Mouse (Mus musculus) olfactory bulb, adult 2 months (tissue): ENCODE measurements around the gene Pgm1. TPM values are rescaled to one million over a fixed set of nuclear protein-coding genes. Genes with fewer than 3 reads are reported as not detected.

Experiments
- H3K27ac ChIP-seq: fragments of 200-500 bp; 2 replicates; pipeline ENCODE4 v1.5.1; 2012; ENCODE audit warnings: low read depth, low read length; ENCODE audit not compliant: insufficient read depth
- H3K4me1 ChIP-seq: fragments of 200-500 bp; 2 replicates; pipeline ENCODE4 v1.6.1; 2012; ENCODE audit warnings: low read length; ENCODE audit not compliant: control insufficient read depth, insufficient read depth
- H3K4me3 ChIP-seq: fragments of 200-500 bp; 2 replicates; pipeline ENCODE4 v1.5.1; 2012; ENCODE audit warnings: mild to moderate bottlenecking, low read depth, low read length, moderate library complexity; ENCODE audit not compliant: insufficient read depth
- CTCF ChIP-seq: fragments of 200-500 bp; IDR thresholded peaks from 2 replicates; pipeline ENCODE4 v1.5.1; 2012; ENCODE audit warnings: low read depth, mild to moderate bottlenecking, low read length, moderate library complexity; ENCODE audit not compliant: insufficient read depth
- POLR2A ChIP-seq: fragments of 200-500 bp; IDR thresholded peaks from 2 replicates; pipeline ENCODE4 v1.6.1; 2012; ENCODE audit warnings: mild to moderate bottlenecking, low read depth, low read length, moderate library complexity; ENCODE audit not compliant: insufficient read depth
- WGBS: fragments of 180-500 bp; shearing (Covaris S2); methylation state at CpG from one replicate; pipeline ENCODE4 v1.1.7; 2018; 5-methylcytosine and 5-hydroxymethylcytosine counted together
- polyA plus RNA-seq: library from polyadenylated mRNA; stranded (reverse); fragments of >200 nt; gene quantifications from 2 replicates; pipeline ENCODE4 v1.2.4, GENCODE M21; 2012; ENCODE audit warnings: low replicate concordance; ENCODE audit not compliant: missing spikeins, insufficient read depth, insufficient read length

The Pgm1 gene
- polyA plus RNA-seq, 1 experiment: not detected

GRCm38 (mm10) chr4:100012361-100013035 is 83.3 kb downstream of the Pgm1 start:
- Histone ChIP-seq H3K4me3 (no peak overlapping the region), H3K27ac (no peak overlapping the region), H3K4me1 (peaks cover 3% of the 10 kb centered on the region; the same call in 1 of the 2 replicates)
- WGBS: 91% methylated on average over 8 of the region's 8 CpGs
- TF ChIP-seq CTCF (no peak), POLR2A (no peak)

GRCm38 (mm10) chr4:100027773-100028172 is 98.6 kb downstream of the Pgm1 start:
- TF ChIP-seq POLR2A (no peak), CTCF (no peak)
- Histone ChIP-seq H3K27ac (no peak overlapping the region), H3K4me3 (no peak overlapping the region), H3K4me1 (no peaks in the 10 kb centered on the region)
- 74% methylated on average over 3 of the region's 3 CpGs for WGBS

GRCm38 (mm10) chr4:100028641-100029040 is 99.4 kb downstream of the Pgm1 start:
- Histone ChIP-seq H3K27ac (no peak overlapping the region), H3K4me1 (no peaks in the 10 kb centered on the region), H3K4me3 (no peak overlapping the region)
- WGBS: 8% methylated on average over 3 of the region's 3 CpGs
- TF ChIP-seq POLR2A (no peak), CTCF (no peak)

GRCm38 (mm10) chr4:100031270-100031669 is 102.1 kb downstream of the Pgm1 start:
- Histone ChIP-seq H3K27ac (no peak overlapping the region), H3K4me3 (no peak overlapping the region), H3K4me1 (0 out of 2 replicates have a peak, but pooled peaks cover 2% of the 10 kb centered on the region)
- WGBS: 83% methylated on average over 6 of the region's 6 CpGs
- no peak for TF ChIP-seq POLR2A
- TF ChIP-seq CTCF: no peak

- peaks cover 4% of the 10 kb centered on the region; the same call in 1 of the 2 replicates for H3K4me1 ChIP-seq
- H3K4me3 ChIP-seq: no peak overlapping the region
- no peak overlapping the region for H3K27ac ChIP-seq
- WGBS: 83% methylated on average over 7 of the region's 7 CpGs
- no peak for TF ChIP-seq POLR2A
- TF ChIP-seq CTCF: no peak
Measured at GRCm38 (mm10) chr4:100032608-100033007, 103.4 kb downstream of the Pgm1 start.

- no peak overlapping the region for H3K4me3 ChIP-seq
- TF ChIP-seq CTCF: no peak
- no peak for TF ChIP-seq POLR2A
- WGBS: 93% methylated on average over 4 of the region's 4 CpGs
- peaks cover 4% of the 10 kb centered on the region; the same call in 1 of the 2 replicates for H3K4me1 ChIP-seq
- H3K27ac ChIP-seq: no peak overlapping the region
Measured at GRCm38 (mm10) chr4:100033944-100034343, 104.7 kb downstream of the Pgm1 start.

GRCm38 (mm10) chr4:100034971-100035370 is 105.8 kb downstream of the Pgm1 start:
- TF ChIP-seq CTCF: no peak
- no peak for TF ChIP-seq POLR2A
- H3K4me1 ChIP-seq: peaks cover 4% of the 10 kb centered on the region; the same call in 1 of the 2 replicates
- 85% methylated on average over 6 of the region's 6 CpGs for WGBS
- H3K4me3 ChIP-seq: no peak overlapping the region
- no peak overlapping the region for H3K27ac ChIP-seq

GRCm38 (mm10) chr4:100035919-100036554 is 106.8 kb downstream of the Pgm1 start:
- no peak for TF ChIP-seq POLR2A
- no peak overlapping the region for H3K4me3 ChIP-seq
- 61% methylated on average over 16 of the region's 16 CpGs for WGBS
- peaks cover 4% of the 10 kb centered on the region; the same call in 1 of the 2 replicates for H3K4me1 ChIP-seq
- H3K27ac ChIP-seq: no peak overlapping the region

Other genes with a start within 250 kb of the Pgm1 start
- not detected in 2 replicates for gene Alg6, start 213.8 kb upstream of the Pgm1 start, polyA plus RNA-seq
- gene Efcab7, start 100.2 kb upstream of the Pgm1 start, polyA plus RNA-seq: not detected in 2 replicates
- not detected in 2 replicates for gene Itgb3bp, start 399 bp downstream of the Pgm1 start, polyA plus RNA-seq
- not detected in 2 replicates for gene Ror1, start 166.4 kb downstream of the Pgm1 start, polyA plus RNA-seq